Mouse (Mus musculus): ENCODE measurements around the gene Stip1. TPM values are rescaled to one million over a fixed set of nuclear protein-coding genes. Genes with fewer than 3 reads are reported as not detected.
"Not testable (repeated sequence)": the region's sequence is repeated elsewhere in the genome, so short reads cannot be mapped to it uniquely, and the experiment has no call there.

Stip1 gene
- total RNA-seq, 2 experiments from 2014 or later = 179 to 195 TPM

DNA sequence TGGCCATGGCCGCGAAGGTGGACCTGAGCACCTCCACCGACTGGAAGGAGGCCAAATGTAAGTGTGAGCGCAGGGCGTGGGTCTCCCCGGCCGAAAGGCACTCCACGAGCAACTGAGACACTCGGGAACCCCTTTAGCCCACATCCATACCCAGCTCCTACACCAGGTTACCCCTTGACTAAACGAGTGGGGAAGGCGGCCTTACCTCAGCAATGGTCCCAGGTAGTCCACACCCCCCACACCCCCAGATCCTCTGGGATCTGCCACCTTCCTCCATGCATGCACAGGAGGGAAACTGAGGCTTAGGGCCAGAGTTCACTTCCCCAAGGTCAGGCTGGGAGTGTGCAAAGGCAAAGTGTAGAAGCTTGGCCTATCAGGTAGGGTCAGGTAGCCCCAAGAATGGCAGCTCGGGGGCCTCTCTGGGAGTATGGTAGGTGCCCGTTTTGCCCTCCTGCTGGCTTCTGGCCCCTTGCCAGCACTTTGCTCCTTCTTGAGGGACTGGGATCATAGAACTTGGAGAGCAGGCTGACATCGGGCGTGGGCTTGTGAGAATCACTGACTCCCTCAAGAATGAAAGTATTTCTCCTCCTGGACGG lies 17.5 kb upstream of the Stip1 start:
- peak in 1 of 2 experiments; percentile 40 for DNase-seq (ENCODE audit: low spot score in 2 of 2)
- peak overlapping the region; percentile 77 for H3K27ac ChIP-seq
- peak overlapping the region; percentile 68 for H3K4me3 ChIP-seq
- no peak for TF ChIP-seq CTCF (conservative IDR thresholded peaks at IDR 0.05)

GRCm38 (mm10) chr19:7056248-7057087 lies 16.7 kb upstream of the Stip1 start, which contains the start of gene Macrod1:
TSS of gene Macrod1 (plus strand) at chr19:7056810.
- H3K27ac ChIP-seq = peak within 1 kb of the TSS; percentile 77
- H3K4me3 ChIP-seq = peak within 1 kb of the TSS; percentile 68
- peak; percentile 59 for TF ChIP-seq CTCF (conservative IDR thresholded peaks at IDR 0.05)
- DNase-seq (ENCODE audit: low spot score in 2 of 2) = peak; percentile 77 to 78

GRCm38 (mm10) chr19:7055173-7055572 lies 15.4 kb upstream of the Stip1 start:
- peak; percentile 33 for TF ChIP-seq CTCF (conservative IDR thresholded peaks at IDR 0.05)
- DNase-seq (ENCODE audit: low spot score in 2 of 2) = no peak
- Histone ChIP-seq H3K4me3 (no peak overlapping the region), H3K27ac (no peak overlapping the region)

- H3K27ac ChIP-seq = no peak overlapping the region
- H3K4me3 ChIP-seq = no peak overlapping the region
- TF ChIP-seq CTCF (conservative IDR thresholded peaks at IDR 0.05) = no peak
- DNase-seq (ENCODE audit: low spot score in 2 of 2) = no peak
These were observed 15.0 kb upstream of the Stip1 start for GRCm38 (mm10) chr19:7054772-7055171.

DNA sequence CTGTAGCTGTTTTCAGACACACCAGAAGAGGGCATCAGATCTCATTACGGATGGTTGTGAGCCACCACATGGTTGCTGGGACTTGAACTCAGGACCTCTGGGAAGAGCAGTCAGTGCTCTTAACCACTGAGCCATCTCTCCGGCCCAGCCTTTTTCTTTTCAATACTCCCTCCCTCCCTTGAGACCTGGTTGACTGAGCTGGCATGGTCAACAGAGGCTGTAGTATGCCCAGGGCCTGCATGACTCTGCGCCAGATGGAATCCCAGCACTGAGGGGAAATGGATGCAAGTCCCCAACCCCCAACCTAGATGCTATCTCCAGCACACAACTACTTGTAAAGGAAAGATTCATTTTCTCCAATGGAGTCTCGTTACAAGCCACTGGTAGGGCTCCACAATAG lies 13.6 kb upstream of the Stip1 start:
- DNase-seq (ENCODE audit: low spot score in 2 of 2); H3K27ac ChIP-seq; H3K4me3 ChIP-seq: not testable (repeated sequence)

GRCm38 (mm10) chr19:7044706-7045105 lies 4.9 kb upstream of the Stip1 start:
- DNase-seq (ENCODE audit: low spot score in 2 of 2) = no peak
- H3K27ac ChIP-seq = 0 out of 2 replicates have a peak overlapping the region, but pooled peaks have one; percentile 14
- H3K4me3 ChIP-seq = no peak overlapping the region
- no peak for TF ChIP-seq CTCF (conservative IDR thresholded peaks at IDR 0.05)

DNA sequence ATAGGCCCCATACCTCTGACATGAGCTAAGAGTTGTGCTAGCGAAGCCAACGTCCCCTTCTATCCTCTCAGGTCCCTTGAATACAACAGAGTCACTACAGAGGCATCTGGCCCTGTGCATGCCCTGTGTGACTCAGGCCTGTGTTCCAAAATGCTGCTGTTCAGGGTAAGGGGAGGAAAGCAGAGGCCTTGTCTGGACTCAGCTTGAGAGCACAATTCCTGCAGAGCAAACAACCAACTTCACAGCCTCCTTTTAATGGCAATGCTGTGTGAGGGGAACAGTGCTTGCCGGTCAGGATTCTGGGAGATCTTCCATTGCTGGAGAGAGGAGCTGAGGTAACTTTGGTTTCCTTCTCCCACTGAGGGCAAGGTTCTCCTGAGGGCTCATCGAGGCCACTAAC lies 4.5 kb upstream of the Stip1 start:
- no peak overlapping the region for H3K4me3 ChIP-seq
- H3K27ac ChIP-seq = no peak overlapping the region; the same call in 1 of the 2 replicates
- no peak for TF ChIP-seq CTCF (conservative IDR thresholded peaks at IDR 0.05)
- DNase-seq (ENCODE audit: low spot score in 2 of 2) = no peak

DNA sequence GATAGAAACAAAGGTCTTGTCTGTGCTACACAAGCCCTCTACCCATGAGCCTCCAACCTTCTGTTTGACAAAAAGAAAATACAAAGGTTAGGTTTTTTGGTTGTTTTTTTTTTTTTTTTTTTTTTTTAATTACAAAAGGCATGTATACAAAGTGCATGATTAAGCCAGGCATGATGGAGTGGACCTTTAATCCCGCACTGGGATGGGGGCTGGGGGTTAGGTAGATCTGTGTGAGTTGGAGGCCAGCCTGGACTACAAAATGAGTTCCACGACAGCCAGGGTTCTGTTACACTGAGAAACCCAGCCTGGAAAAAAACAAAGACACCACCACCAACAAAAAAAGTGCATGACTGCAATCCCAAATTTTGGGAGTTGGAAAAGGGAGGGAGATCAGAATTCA lies 1.4 kb upstream of the Stip1 start:
- Histone ChIP-seq H3K4me3 (no peak overlapping the region), H3K27ac (peak overlapping the region; percentile 99; the same call in 1 of the 2 replicates)
- no peak for DNase-seq (ENCODE audit: low spot score in 2 of 2)
- TF ChIP-seq CTCF (conservative IDR thresholded peaks at IDR 0.05) = no peak

DNA sequence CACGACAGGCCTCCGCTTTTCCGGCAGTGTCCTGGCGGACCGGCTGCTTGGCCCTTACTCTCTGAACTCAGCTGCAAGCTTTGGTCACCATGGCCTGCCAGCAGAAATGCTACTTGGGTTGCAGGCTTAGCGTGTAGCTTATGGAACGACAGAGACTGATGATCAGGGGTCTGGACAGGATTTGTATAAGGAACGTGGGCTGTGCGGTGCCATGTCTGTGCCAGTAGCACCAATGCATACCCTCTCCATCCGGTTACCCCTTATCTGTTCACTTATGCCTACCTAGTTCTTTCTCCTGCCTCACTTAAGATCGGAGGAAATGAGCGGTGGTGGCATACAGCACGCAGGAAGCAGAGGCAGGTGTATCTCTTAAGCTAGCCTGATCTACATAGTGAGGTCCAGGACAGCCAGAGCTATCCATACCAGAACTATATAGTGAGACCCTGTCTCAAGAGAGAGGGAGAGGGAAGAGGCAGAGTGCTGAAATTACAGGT lies 917 bp upstream of the Stip1 start:
- TF ChIP-seq CTCF (conservative IDR thresholded peaks at IDR 0.05) = no peak
- Histone ChIP-seq H3K4me3 (peak overlapping the region; percentile 74), H3K27ac (peak overlapping the region; percentile 99)
- DNase-seq (ENCODE audit: low spot score in 2 of 2) = no peak

DNA sequence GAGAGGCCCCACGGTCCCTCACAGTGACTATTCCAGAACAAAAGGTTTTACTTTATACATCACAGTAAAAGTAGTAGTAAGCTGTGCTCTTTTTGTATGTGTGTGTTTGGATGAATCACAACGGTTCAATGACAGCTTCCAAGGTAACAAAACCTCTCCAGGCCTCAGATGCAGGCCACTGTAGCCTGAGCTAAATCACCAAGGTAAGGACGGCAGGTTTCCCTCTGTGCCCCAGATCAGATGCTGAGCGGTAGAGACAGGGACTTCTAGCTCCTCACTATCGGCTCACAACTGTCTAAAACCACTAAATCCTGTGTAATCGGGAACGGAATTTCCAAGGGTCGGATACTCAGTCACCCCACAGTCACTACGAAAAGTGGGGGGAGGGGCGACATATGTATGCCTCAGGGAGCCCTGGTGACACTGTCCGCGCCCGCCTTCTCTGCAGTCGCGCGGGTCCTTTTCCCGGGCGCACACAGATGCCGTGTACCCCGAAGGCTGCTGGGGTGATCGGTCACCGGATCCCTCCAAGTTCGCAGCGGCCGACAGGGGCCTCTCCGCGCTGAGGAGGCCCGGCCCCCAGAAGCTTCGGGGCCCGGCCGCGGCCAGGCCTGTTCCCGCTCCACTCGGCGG lies 563 bp downstream of the Stip1 start:
- TF ChIP-seq CTCF (conservative IDR thresholded peaks at IDR 0.05) = no peak
- DNase-seq (ENCODE audit: low spot score in 2 of 2) = peak; percentile 49 to 53
- H3K4me3 ChIP-seq = peak overlapping the region; percentile 93
- peak overlapping the region; percentile 91 for H3K27ac ChIP-seq

- H3K4me3 ChIP-seq = no peak overlapping the region
- TF ChIP-seq CTCF (conservative IDR thresholded peaks at IDR 0.05) = peak; percentile 14; the same call in 1 of the 2 replicates
- H3K27ac ChIP-seq = no peak overlapping the region
- no peak for DNase-seq (ENCODE audit: low spot score in 2 of 2)
These were observed 5.8 kb downstream of the Stip1 start for GRCm38 (mm10) chr19:7034006-7034405.

DNA sequence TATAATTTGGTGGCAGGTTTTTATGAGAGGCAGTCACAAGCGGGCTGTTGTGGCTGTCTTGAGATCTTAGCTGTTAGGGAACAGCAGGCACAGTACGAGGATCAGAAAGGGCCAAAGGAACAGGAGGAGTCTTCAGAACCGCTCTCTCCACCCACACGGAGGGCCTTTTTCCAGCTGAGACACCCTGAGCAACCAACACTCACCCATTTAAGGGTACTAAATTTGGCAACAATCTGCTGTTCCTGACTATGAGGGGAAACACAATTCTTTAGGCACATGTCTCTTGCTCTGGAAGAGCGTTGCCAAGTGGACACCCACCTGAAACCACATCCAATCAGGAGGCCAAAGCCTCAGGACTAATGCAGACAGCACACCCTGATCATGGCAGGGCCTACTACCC lies 10.2 kb downstream of the Stip1 start:
- no peak for DNase-seq (ENCODE audit: low spot score in 2 of 2)
- H3K27ac ChIP-seq = no peak overlapping the region

DNA sequence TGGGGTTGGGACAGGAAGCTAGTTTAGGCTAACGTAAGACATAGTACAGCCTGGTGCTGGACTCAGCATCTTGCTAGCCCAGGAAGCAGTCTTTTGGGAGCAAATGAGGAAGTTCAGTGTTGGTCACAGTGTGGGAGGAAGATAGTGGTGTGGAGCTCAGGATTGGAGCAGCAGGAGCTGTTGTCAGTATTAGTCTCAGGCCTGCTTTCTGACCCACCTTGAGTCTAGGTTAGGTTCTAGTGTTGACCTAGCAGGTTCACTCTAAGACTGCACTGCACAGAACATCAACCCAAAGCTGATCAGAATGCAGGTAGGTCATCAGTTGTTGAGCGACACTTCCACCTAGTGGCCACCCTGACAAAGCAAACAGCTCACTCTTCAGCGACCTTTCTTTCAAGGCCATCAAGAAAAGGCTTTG lies 19.5 kb downstream of the Stip1 start:
- Histone ChIP-seq H3K4me3 (no peak overlapping the region), H3K27ac (no peak overlapping the region; the same call in 1 of the 2 replicates)
- DNase-seq (ENCODE audit: low spot score in 2 of 2) = no peak
- peak; percentile 81 for TF ChIP-seq CTCF (conservative IDR thresholded peaks at IDR 0.05)

More for the DNA sequence above, 10.2 kb downstream of the Stip1 start:
- no peak overlapping the region for H3K4me3 ChIP-seq
- no peak for TF ChIP-seq CTCF (conservative IDR thresholded peaks at IDR 0.05)
